Mouse (Mus musculus) right cerebral cortex, postnatal 14 days (tissue): ENCODE results near the gene Aacs.
"Not testable (repeated sequence)": the region's sequence is repeated elsewhere in the genome, so short reads cannot be mapped to it uniquely, and the experiment has no call there.

Source experiments
- DNase-seq: peaks from one replicate; pipeline ENCODE4 v3.0.0; 2022

The Aacs gene

DNA sequence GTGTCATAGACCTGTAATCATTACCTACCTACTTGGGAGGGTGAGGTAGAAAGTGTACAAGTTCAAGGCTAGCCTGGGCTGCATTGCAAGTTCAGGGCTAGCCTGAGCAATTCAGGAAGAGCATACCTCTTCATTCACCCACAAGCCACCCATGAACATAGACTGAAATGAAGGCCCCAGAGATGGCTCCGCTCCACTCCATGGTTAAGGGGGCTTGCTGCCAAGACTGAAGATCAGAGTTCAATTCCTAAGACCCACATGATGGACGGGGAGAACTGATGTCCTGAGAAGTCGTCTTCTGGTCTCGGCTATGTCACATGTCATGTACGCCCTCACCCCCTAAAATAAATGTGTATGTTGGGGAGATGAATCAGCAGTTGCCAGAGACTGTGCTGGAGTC, 9.1 kb upstream of the Aacs start:
- no peak for DNase-seq

- no peak for DNase-seq
These were observed 8.4 kb upstream of the Aacs start for GRCm38 (mm10) chr5:125467261-125467660.

DNA sequence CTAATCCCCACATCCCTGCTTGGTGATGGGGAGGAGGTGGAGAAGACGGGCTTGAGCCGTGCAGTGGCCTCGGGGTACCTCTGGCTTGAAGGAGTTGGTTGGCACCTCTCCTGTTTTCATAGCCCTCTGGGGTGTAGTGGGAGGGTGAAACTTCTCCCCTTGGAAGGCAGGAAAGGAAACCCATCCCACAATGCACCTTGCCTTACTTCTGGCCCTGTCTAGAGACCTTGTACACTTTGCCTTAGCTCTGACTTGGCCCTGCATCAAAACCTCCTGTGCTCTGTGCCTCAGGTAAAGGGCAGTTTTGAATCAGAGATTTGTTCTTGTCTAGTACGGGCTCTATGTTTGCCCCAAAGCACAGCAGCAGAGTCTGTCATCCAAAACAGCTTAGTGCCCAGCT, 4.9 kb upstream of the Aacs start:
- no peak for DNase-seq

DNA sequence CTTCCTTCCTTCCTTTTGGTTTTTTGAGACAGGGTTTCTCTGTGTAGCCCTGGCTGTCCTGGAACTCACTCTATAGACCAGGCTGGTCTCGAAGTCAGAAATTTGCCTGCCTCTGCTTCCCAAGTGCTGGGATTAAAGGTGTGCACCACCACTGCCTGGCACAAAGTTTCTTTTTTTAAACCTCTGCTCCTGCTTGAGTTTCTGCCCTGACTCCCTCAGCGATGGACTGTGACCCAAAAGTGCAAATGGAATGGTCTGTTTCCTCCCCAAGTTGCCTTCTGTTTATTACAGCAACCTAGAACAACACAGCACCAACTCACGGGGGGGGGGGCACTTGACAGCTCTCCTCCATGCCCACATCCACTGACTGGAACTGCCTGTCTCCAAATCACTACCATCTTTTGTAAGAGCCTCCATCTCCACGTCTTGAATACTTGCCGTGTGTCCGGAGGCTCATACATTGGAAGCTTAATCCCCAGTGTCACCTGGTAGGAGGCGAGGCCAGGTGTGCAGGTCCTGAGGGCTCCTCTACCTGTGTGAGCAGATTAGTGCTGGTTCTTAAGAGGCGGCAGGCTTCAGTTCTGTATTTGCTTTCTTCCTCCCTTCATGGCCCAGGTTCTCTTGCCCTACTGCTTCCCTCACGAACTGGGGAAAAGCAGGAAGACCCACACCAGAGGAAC, 2.7 kb upstream of the Aacs start:
- DNase-seq, result no peak

DNA sequence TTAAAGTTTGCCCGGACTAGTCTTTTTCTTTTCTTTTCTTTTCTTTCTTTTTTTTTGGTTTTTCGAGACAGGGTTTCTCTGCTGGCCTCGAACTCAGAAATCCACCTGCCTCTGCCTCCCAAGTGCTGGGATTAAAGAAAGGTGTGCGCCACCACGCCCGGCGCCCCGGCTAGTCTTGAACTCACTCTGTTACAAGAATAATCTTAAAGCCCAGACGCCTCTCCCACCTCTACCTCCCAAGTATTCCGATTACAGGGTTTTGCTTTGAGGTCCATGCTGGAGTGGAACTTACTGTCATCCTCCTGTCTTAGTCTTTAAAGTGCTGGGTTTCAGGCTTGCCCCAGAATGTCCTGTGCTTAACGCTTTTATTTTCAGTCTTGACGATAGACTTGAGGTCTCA, 584 bp upstream of the Aacs start:
- no peak for DNase-seq

DNA sequence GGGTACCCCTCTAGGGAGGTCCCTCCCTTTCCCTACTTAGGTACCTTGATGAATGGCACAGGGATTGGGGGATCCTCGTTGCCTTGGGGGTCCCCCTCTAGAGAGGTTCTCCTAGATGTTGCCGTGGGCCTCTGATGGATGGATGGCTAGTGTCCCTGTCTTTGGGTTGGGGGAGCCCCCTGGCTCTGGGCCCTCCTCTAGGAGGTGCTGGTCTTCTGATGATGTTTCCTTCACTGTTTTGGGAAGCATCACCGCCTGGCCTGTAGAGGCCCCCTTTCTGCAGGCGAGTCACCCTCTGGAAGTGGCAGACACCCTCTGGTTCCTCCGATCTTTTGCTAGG, 642 bp downstream of the Aacs start:
- no peak for DNase-seq

DNA sequence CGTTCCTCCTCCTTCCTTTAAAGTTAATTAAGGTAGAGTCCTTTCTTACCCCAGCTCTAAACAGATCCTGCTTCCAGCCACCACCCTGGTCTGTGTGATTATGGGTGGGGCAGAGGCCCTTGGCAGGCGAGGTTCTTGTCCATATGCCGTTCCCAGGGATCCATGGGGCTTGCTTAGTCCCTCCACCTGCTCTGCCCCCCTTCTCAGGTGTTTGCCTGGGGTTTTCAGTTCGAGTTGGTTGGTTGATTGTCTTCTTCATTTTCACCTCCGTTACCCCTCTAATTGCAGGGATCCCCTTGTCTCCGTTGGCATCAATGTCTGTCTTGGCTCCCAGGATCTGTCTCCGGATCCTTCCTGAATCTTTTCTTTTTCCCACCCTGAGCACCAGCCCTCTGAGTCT, 1.2 kb downstream of the Aacs start:
- DNase-seq, result no peak

GRCm38 (mm10) chr5:125477533-125477932, 1.9 kb downstream of the Aacs start:
- DNase-seq, result no peak

- no peak for DNase-seq
These were observed 2.4 kb downstream of the Aacs start for GRCm38 (mm10) chr5:125478037-125478436.

GRCm38 (mm10) chr5:125479376-125479775, 3.8 kb downstream of the Aacs start:
- no peak for DNase-seq

GRCm38 (mm10) chr5:125480434-125481231, 5.0 kb downstream of the Aacs start:
- no peak for DNase-seq

- no peak for DNase-seq
These were observed 6.9 kb downstream of the Aacs start for GRCm38 (mm10) chr5:125482474-125482873.

DNA sequence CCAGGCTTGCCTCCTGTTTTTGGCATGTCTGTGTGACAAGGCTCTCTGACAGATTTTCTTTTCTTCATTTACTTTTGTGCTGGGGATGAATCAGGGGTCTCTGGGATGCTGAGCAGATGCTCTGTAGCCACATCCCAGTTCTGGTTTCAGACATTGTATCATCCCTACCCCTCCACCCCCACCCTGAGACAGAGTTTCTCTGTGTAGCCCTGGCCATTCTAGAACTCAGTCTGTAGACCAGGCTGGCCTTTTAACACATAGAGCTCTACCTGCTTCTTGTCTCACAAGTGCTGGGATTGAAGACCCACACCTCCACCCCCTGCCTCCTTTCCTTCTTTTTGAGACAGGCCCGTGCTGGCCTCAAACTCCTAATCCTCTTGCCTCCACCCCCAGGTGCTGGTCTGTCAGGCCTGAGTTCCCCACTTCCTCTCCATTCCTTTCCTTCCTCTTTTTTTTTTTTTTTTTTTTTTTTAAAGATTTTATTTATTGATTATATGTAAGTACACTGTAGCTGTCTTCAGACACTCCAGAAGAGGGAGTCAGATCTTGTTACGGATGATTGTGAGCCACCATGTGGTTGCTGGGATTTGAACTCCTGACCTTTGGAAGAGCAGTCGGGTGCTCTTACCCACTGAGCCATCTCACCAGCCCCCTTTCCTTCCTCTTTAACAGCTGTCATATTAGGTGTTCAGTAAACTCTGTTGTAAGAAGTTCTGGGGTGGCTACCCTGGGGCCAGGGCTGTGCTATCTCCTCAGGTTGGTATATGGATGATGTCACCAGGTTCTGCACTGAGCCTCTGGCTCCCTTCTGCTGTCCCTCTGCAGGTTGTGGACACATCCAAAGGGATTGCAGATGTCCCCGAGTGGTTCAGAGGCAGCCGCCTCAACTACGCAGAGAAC, 8.3 kb downstream of the Aacs start:
- no peak for DNase-seq

DNA sequence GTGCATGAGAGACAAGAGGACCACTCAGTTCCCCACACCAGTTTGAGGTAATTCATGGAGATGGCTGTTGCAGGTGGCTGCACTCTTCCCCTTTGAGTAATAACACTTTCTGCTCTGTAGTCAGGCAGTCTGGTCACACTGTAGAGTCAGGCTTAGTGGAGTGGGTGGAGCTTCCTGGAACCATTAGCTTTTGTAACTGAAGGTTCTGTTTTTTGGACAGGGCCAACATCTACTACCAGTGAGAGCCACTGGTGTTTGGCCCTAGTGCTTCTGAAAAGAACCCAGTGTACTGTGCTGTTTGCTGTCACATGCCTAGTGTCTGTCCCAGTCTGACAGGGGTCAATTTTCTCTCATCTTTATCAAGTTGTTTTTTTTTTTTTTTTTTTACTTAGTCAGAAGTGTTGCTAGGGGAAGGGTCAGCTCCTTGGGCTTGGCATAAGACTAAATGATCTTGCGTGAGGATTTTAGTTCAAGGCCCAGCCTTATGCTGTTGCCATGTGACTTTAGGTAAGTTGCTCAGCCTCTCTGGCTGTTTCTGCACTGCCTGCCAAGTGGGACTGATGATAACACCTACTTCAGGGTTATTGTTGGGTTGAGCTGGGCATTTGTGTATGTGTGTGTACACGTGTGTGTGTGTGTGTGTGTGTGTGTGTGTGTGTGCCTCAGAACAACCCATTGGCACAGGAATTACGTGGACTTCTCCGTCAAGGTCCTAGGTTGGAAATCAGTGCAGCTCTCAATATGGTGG, 9.6 kb downstream of the Aacs start:
- no peak for DNase-seq

- DNase-seq, result no peak
These were observed 10.5 kb downstream of the Aacs start for GRCm38 (mm10) chr5:125486088-125486487.

DNA sequence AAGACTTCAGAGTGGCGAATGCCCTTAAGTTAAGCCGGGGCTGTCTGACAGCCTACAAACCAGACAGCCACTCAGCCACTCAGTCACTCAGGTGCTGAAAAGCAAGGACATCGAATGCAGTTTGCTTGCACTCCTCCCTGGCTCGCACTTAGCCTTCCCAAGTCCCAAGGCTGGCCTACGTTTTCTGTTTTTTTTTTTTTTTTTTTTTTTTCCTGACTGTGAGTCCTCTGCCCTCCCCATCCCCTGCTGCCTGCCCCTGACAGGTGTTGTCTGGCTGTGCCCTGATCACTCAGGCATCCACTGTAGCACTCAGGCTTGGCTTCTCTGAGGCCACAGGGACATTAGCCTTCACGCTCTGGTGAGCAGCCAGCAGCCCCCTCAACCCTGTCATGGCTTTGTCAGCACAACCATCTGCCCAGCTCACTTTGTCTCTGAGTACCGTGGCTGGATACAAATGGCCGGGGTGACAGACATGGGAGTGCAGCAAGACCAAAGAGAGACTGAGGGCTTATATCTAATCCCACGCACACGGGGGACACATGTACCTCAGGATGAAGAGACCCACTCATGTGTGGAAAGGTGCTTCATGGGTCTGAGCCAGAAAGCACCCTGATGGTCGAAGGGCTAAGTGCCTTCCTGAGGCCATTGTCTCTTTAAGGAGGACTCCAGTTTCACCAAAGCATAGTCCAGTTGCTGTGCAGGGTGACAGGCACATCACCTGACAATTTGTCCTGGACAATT, 11.9 kb downstream of the Aacs start:
- DNase-seq, result no peak

DNA sequence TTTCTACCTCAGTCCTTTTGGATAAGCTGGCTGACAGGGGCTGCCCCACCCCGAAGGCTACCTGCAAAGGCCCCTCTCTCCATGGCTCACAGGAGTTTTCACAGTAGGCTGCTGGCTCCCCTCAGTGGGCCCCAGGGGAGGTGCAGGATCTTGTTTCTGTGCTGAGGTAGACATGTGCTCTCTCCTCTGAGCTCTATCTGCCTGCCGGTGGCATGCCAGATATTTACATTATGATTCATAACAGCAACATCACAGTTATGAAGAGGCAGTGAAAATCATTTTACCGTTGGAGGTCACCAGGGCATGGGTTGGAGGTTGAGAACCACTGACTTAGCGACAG, 12.5 kb downstream of the Aacs start:
- no peak for DNase-seq

GRCm38 (mm10) chr5:125488953-125489352, 13.3 kb downstream of the Aacs start:
- not testable (repeated sequence) for DNase-seq

GRCm38 (mm10) chr5:125491107-125491506, 15.5 kb downstream of the Aacs start:
- DNase-seq, result no peak

GRCm38 (mm10) chr5:125492379-125493092, 16.9 kb downstream of the Aacs start:
- no peak for DNase-seq

DNA sequence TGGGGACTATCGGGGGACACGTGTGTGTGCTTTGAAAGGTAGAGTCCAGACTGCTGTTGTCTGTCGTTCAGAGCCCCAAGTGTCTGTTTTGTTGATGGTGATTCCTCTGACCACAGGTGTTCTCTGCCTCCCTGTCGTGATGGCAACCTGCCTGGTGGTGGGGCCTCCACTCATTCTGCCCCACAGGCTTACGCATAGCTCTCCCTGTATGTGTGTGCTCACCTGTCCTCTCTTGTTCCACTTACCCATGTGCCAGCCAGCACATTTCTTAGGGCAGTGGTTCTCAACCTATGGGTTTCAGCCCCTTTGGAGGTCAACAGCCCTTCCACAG, 17.4 kb downstream of the Aacs start:
- no peak for DNase-seq

- DNase-seq, result no peak
These were observed 20.0 kb downstream of the Aacs start for GRCm38 (mm10) chr5:125495655-125496054.
